Mouse (Mus musculus): ENCODE results near the gene Fam78b. TPM values are rescaled to one million over a fixed set of nuclear protein-coding genes. Genes with fewer than 3 reads are reported as not detected.
A peak's percentile ranks its signal among the peaks of the same experiment; 100 is the strongest.

Gene Fam78b
- 2.4 and 2.9 TPM in 2 replicates for polyA plus RNA-seq (2016; fragmentation: Nextera tagmentation; extraction: Ambion mirVana)

- Histone ChIP-seq H3K27me3 (replicated peaks; ENCODE audit: low read depth, poor library complexity, severe bottlenecking) (peaks cover 35% of the 10 kb centered on the region), H3K4me1 (peaks cover 27% of the 10 kb centered on the region), H3K4me3 (peak within 1 kb of the TSS; percentile 91), H3K36me3 (replicated peaks) (no peaks in the 10 kb centered on the region), H3K27ac (replicated peaks) (peak within 1 kb of the TSS; percentile 93), H3K9me3 (no peaks in the 10 kb centered on the region)
- peak; percentile 62 for DNase-seq (ENCODE audit: low spot score)
- WGBS = under 1% methylated on average over 83 of the region's 85 CpGs
Observed at GRCm38 (mm10) chr1:167001174-167001843, at the start of gene Fam78b. Gene Fam78b, plus strand, starts transcription at chr1:167001417.

GRCm38 (mm10) chr1:166964508-166964907 lies 36.7 kb upstream of the Fam78b start:
- Histone ChIP-seq H3K4me1 (no peaks in the 10 kb centered on the region), H3K27ac (replicated peaks) (no peak overlapping the region), H3K36me3 (replicated peaks) (no peaks in the 10 kb centered on the region), H3K27me3 (replicated peaks; ENCODE audit: low read depth, poor library complexity, severe bottlenecking) (no peaks in the 10 kb centered on the region), H3K9me3 (no peaks in the 10 kb centered on the region), H3K4me3 (no peak overlapping the region)
- WGBS = 34% methylated on average over 10 of the region's 10 CpGs
- peak; percentile 72 for DNase-seq (ENCODE audit: low spot score)

GRCm38 (mm10) chr1:166968271-166968670 lies 32.9 kb upstream of the Fam78b start:
- DNase-seq (ENCODE audit: low spot score) = no peak
- Histone ChIP-seq H3K27ac (replicated peaks) (no peak overlapping the region), H3K4me3 (no peak overlapping the region), H3K27me3 (replicated peaks; ENCODE audit: low read depth, poor library complexity, severe bottlenecking) (no peaks in the 10 kb centered on the region), H3K4me1 (no peaks in the 10 kb centered on the region), H3K9me3 (no peaks in the 10 kb centered on the region), H3K36me3 (replicated peaks) (no peaks in the 10 kb centered on the region)
- 80% methylated on average over 5 of the region's 5 CpGs for WGBS

GRCm38 (mm10) chr1:166973731-166974130 lies 27.5 kb upstream of the Fam78b start:
- Histone ChIP-seq H3K4me1 (peaks cover 7% of the 10 kb centered on the region), H3K9me3 (no peaks in the 10 kb centered on the region), H3K27ac (replicated peaks) (no peak overlapping the region), H3K4me3 (no peak overlapping the region), H3K36me3 (replicated peaks) (no peaks in the 10 kb centered on the region), H3K27me3 (replicated peaks; ENCODE audit: low read depth, poor library complexity, severe bottlenecking) (no peaks in the 10 kb centered on the region)
- 84% methylated on average over 3 of the region's 3 CpGs for WGBS
- no peak for DNase-seq (ENCODE audit: low spot score)

- Histone ChIP-seq H3K4me3 (no peak overlapping the region), H3K27ac (replicated peaks) (no peak overlapping the region), H3K36me3 (replicated peaks) (no peaks in the 10 kb centered on the region), H3K9me3 (no peaks in the 10 kb centered on the region), H3K27me3 (replicated peaks; ENCODE audit: low read depth, poor library complexity, severe bottlenecking) (no peaks in the 10 kb centered on the region), H3K4me1 (peaks cover 7% of the 10 kb centered on the region)
- peak; percentile 11 for DNase-seq (ENCODE audit: low spot score)
- WGBS = 65% methylated on average over 5 of the region's 5 CpGs
Observed at GRCm38 (mm10) chr1:166978611-166979010, 22.6 kb upstream of the Fam78b start.

- WGBS = 49% methylated on average over 5 of the region's 5 CpGs
- no peak overlapping the region for H3K27ac ChIP-seq (replicated peaks)
- peak; percentile 39 for DNase-seq (ENCODE audit: low spot score)
Observed at GRCm38 (mm10) chr1:166994266-166994665, 7.0 kb upstream of the Fam78b start.

GRCm38 (mm10) chr1:166996250-166996649 lies 5.0 kb upstream of the Fam78b start:
- Histone ChIP-seq H3K9me3 (no peaks in the 10 kb centered on the region), H3K4me1 (peaks cover 10% of the 10 kb centered on the region), H3K27me3 (replicated peaks; ENCODE audit: low read depth, poor library complexity, severe bottlenecking) (peaks cover 10% of the 10 kb centered on the region), H3K27ac (replicated peaks) (no peak overlapping the region), H3K4me3 (no peak overlapping the region), H3K36me3 (replicated peaks) (no peaks in the 10 kb centered on the region)
- DNase-seq (ENCODE audit: low spot score) = no peak
- WGBS = 88% methylated on average over 8 of the region's 8 CpGs

More at GRCm38 (mm10) chr1:166994266-166994665, 7.0 kb upstream of the Fam78b start:
- Histone ChIP-seq H3K4me3 (no peak overlapping the region), H3K36me3 (replicated peaks) (no peaks in the 10 kb centered on the region), H3K27me3 (replicated peaks; ENCODE audit: low read depth, poor library complexity, severe bottlenecking) (peaks cover 6% of the 10 kb centered on the region), H3K9me3 (no peaks in the 10 kb centered on the region), H3K4me1 (peaks cover 4% of the 10 kb centered on the region; the same call in 1 of the 2 replicates)

GRCm38 (mm10) chr1:166996811-166997210 lies 4.4 kb upstream of the Fam78b start:
- Histone ChIP-seq H3K27ac (replicated peaks) (no peak overlapping the region), H3K36me3 (replicated peaks) (no peaks in the 10 kb centered on the region), H3K4me3 (no peak overlapping the region), H3K27me3 (replicated peaks; ENCODE audit: low read depth, poor library complexity, severe bottlenecking) (peaks cover 16% of the 10 kb centered on the region), H3K4me1 (peaks cover 14% of the 10 kb centered on the region), H3K9me3 (no peaks in the 10 kb centered on the region)
- no peak for DNase-seq (ENCODE audit: low spot score)
- 55% methylated on average over 7 of the region's 7 CpGs for WGBS

GRCm38 (mm10) chr1:167000529-167001173 lies 566 bp upstream of the Fam78b start:
- peak overlapping the region; percentile 93 for H3K27ac ChIP-seq (replicated peaks)
- peaks cover 35% of the 10 kb centered on the region for H3K27me3 ChIP-seq (replicated peaks; ENCODE audit: low read depth, poor library complexity, severe bottlenecking)

GRCm38 (mm10) chr1:167001844-167002485 lies 748 bp downstream of the Fam78b start:
- Histone ChIP-seq H3K27ac (replicated peaks) (peak overlapping the region; percentile 93), H3K36me3 (replicated peaks) (no peaks in the 10 kb centered on the region), H3K27me3 (replicated peaks; ENCODE audit: low read depth, poor library complexity, severe bottlenecking) (peaks cover 35% of the 10 kb centered on the region)

More at GRCm38 (mm10) chr1:167000529-167001173, 566 bp upstream of the Fam78b start:
- under 1% methylated on average over 76 of the region's 76 CpGs for WGBS
- no peaks in the 10 kb centered on the region for H3K9me3 ChIP-seq
- H3K36me3 ChIP-seq (replicated peaks) = no peaks in the 10 kb centered on the region
- DNase-seq (ENCODE audit: low spot score) = peak; percentile 91
- peaks cover 27% of the 10 kb centered on the region for H3K4me1 ChIP-seq
- peak overlapping the region; percentile 91 for H3K4me3 ChIP-seq

GRCm38 (mm10) chr1:167002486-167002850 lies 1.3 kb downstream of the Fam78b start:
- Histone ChIP-seq H3K4me3 (peak overlapping the region; percentile 91), H3K27me3 (replicated peaks; ENCODE audit: low read depth, poor library complexity, severe bottlenecking) (peaks cover 35% of the 10 kb centered on the region), H3K36me3 (replicated peaks) (no peaks in the 10 kb centered on the region), H3K9me3 (no peaks in the 10 kb centered on the region), H3K4me1 (peaks cover 27% of the 10 kb centered on the region), H3K27ac (replicated peaks) (0 out of 2 replicates have a peak overlapping the region, but pooled peaks have one; percentile 93)
- DNase-seq (ENCODE audit: low spot score) = peak; percentile 83
- 2% methylated on average over 19 of the region's 19 CpGs for WGBS

More at GRCm38 (mm10) chr1:167001844-167002485, 748 bp downstream of the Fam78b start:
- WGBS = under 1% methylated on average over 30 of the region's 30 CpGs
- no peaks in the 10 kb centered on the region for H3K9me3 ChIP-seq
- H3K4me3 ChIP-seq = peak overlapping the region; percentile 91
- DNase-seq (ENCODE audit: low spot score) = no peak
- peaks cover 27% of the 10 kb centered on the region for H3K4me1 ChIP-seq

- H3K36me3 ChIP-seq (replicated peaks) = no peaks in the 10 kb centered on the region
- H3K4me3 ChIP-seq = no peak overlapping the region
- H3K9me3 ChIP-seq = no peaks in the 10 kb centered on the region
- peaks cover 26% of the 10 kb centered on the region for H3K27me3 ChIP-seq (replicated peaks; ENCODE audit: low read depth, poor library complexity, severe bottlenecking)
- no peak for DNase-seq (ENCODE audit: low spot score)
- peaks cover 39% of the 10 kb centered on the region for H3K4me1 ChIP-seq
- no peak overlapping the region for H3K27ac ChIP-seq (replicated peaks)
- 48% methylated on average over 2 of the region's 2 CpGs for WGBS
Observed at GRCm38 (mm10) chr1:167004621-167005020, 3.4 kb downstream of the Fam78b start.
